Mouse (Mus musculus): ENCODE results near the gene Gm20662. TPM values are rescaled to one million over a fixed set of nuclear protein-coding genes. Genes with fewer than 3 reads are reported as not detected.

Gm20662 gene
- polyA plus RNA-seq, 1 experiment from 2014 or later = 0.98 TPM

DNA sequence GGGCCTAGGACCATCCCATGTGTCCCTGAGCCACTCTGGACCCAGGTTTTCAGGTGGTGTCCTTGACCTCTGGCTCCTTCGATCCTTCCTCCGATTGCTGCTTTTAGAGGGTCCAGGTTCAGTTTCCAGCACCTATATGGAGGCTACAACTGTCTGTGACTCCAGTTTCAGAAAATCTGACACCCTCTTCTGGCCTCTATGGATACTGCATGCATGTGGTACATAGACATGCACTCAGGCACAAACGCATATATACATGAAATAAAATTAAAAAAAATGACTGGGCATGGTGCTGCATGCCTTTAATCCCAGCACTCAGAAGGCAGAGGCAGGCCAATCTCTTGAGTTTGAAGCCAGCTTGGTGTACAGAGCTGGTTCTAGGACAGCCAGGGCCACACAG lies 31.7 kb downstream of the Gm20662 start:
- Histone ChIP-seq H3K27ac (replicated peaks) (no peak overlapping the region), H3K9ac (replicated peaks) (no peak overlapping the region), H3K36me3 (peaks cover 61% of the 10 kb centered on the region), H3K4me2 (replicated peaks) (no peak overlapping the region), H3K4me1 (no peaks in the 10 kb centered on the region), H3K4me3 (no peak overlapping the region), H3K9me3 (no peaks in the 10 kb centered on the region), H3K27me3 (no peaks in the 10 kb centered on the region)
- ATAC-seq (ENCODE audit: low FRiP score, low read depth) = no peak
- 98% methylated on average over 3 of the region's 3 CpGs for WGBS

DNA sequence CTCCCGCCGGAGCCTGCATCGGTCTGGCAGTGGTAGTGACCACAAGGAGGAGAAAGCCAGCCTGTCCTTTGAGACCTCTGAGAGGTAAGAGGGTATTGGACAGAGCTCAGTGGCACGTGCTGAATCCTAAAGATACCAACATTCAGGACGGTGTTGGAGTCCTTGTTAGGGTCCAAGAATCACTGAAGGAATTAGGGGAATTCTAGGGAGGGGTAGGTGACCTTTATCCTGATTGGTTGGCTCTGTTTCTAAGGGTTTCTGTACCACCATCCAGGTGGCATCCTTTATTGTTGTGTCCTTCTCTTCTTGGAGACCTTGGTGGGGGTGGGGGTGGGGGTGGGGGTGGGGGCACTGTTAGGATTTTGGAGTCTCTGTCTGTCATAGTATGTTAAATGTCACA lies 36.0 kb downstream of the Gm20662 start:
- WGBS = 91% methylated on average over 5 of the region's 5 CpGs
- H3K27me3 ChIP-seq = no peaks in the 10 kb centered on the region
- H3K4me2 ChIP-seq (replicated peaks) = no peak overlapping the region
- ATAC-seq (ENCODE audit: low FRiP score, low read depth) = no peak
- H3K9me3 ChIP-seq = no peaks in the 10 kb centered on the region
- no peaks in the 10 kb centered on the region for H3K4me1 ChIP-seq
- H3K9ac ChIP-seq (replicated peaks) = no peak overlapping the region
- H3K27ac ChIP-seq (replicated peaks) = no peak overlapping the region
- no peak overlapping the region for H3K4me3 ChIP-seq
- H3K36me3 ChIP-seq = peaks cover 66% of the 10 kb centered on the region

DNA sequence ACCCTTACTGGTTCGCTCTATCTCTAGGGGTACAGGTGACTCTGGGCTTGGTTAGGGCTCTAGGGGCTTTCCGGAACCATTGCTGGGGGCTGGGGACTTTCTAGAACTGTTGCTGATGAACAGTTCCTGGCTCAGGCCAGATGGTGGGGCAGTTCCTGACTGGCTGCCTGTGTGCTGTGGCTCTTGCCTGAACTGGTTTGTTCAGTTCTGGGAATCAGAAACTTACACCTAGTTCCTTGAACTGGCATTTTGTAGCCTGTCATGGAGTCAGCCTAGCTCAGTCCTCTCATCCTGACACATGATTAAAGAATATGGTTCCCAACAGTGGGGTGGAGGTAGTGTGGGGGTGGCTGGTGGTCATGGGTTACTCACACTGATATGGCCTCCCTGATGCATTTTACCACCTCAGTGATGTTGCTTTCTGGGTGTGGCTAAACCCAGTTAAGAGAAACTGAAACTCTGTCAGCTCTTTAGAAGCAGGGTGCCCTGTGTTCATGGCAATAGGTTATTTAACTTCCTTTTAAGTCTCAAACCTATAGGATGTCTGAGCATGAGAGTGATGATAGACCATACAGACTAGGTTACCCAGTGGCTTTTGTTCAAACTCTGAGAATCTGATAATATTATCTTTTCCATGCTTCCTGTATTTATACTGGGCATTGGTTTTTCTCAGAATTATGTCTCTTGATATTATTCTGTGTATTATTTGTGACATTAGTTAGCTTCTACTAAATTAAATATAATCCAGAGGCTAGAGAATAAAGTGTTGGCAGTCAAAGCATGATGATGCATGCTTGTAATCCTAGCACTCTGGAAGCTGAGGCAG lies 39.4 kb downstream of the Gm20662 start:
- ATAC-seq (ENCODE audit: low FRiP score, low read depth) = no peak
- no peaks in the 10 kb centered on the region for H3K27me3 ChIP-seq
- H3K4me1 ChIP-seq = no peaks in the 10 kb centered on the region
- H3K36me3 ChIP-seq = peaks cover 68% of the 10 kb centered on the region
- H3K9ac ChIP-seq (replicated peaks) = no peak overlapping the region
- no peak overlapping the region for H3K27ac ChIP-seq (replicated peaks)
- 98% methylated on average over 2 of the region's 2 CpGs for WGBS
- no peaks in the 10 kb centered on the region for H3K9me3 ChIP-seq
- no peak overlapping the region for H3K4me2 ChIP-seq (replicated peaks)
- no peak overlapping the region for H3K4me3 ChIP-seq

DNA sequence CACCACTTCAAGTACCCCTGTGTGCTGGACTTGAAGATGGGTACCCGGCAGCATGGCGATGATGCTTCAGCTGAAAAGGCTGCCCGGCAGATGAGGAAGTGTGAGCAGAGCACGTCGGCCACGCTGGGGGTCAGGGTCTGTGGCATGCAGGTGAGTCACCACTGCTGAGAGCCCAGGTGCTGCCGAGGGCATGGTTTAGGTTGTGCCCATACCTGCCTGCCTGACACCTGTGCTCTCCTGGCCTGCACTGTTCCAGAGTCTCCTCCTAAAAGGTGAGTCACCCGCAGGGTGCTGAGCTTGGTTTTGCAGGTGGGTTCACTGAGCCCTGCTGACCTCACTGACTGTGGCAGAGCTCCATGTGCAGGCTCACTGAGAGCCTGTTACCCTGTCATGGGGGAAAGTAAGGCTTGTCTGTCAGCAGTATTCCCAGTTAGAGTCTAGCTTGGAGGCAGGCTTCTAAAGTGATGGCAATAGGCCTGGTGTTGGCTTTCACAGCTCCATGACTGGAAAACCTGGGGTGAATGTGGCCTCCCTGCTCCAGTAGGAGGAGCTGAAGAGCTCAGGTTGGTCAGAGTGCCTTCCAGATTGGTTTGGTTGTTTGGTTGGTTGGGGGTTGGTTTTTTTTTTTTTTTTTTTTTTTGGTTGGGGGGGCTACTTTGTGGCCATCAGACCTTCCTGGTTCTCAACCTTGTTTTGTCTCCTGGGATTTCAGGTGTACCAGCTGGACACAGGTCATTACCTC lies 48.8 kb downstream of the Gm20662 start:
- no peaks in the 10 kb centered on the region for H3K9me3 ChIP-seq
- H3K27me3 ChIP-seq = no peaks in the 10 kb centered on the region
- no peak overlapping the region for H3K9ac ChIP-seq (replicated peaks)
- peaks cover 17% of the 10 kb centered on the region for H3K4me1 ChIP-seq
- 98% methylated on average over 8 of the region's 8 CpGs for WGBS
- H3K4me2 ChIP-seq (replicated peaks) = no peak overlapping the region
- ATAC-seq (ENCODE audit: low FRiP score, low read depth) = no peak
- no peak overlapping the region for H3K27ac ChIP-seq (replicated peaks)
- no peak overlapping the region for H3K4me3 ChIP-seq
- H3K36me3 ChIP-seq = peaks cover 61% of the 10 kb centered on the region

DNA sequence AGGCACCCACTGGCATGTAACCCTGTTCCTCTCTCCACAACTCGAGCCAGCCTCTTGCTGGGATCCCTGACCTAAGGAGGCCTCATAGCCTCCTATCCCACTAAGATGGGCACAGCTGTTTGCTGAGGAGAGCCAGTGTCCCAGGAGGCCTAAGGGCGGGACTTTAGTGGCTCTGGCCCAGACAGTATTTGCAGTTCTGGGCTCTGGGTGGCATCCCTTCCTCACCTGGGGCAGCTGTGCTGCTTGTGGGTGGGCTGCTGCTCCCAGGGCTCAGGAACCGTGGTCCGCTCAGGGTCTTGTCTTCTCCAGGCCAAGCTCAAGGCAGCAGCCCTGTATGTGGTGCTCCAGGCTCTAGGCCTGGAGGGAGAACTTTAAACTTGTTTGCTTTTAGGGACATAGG lies 50.4 kb downstream of the Gm20662 start:
- Histone ChIP-seq H3K9ac (replicated peaks) (no peak overlapping the region), H3K27me3 (no peaks in the 10 kb centered on the region), H3K4me3 (no peak overlapping the region), H3K4me1 (peaks cover 19% of the 10 kb centered on the region), H3K9me3 (no peaks in the 10 kb centered on the region), H3K27ac (replicated peaks) (no peak overlapping the region), H3K36me3 (peaks cover 59% of the 10 kb centered on the region), H3K4me2 (replicated peaks) (no peak overlapping the region)
- no peak for ATAC-seq (ENCODE audit: low FRiP score, low read depth)
- WGBS = 91% methylated on average over 4 of the region's 4 CpGs

DNA sequence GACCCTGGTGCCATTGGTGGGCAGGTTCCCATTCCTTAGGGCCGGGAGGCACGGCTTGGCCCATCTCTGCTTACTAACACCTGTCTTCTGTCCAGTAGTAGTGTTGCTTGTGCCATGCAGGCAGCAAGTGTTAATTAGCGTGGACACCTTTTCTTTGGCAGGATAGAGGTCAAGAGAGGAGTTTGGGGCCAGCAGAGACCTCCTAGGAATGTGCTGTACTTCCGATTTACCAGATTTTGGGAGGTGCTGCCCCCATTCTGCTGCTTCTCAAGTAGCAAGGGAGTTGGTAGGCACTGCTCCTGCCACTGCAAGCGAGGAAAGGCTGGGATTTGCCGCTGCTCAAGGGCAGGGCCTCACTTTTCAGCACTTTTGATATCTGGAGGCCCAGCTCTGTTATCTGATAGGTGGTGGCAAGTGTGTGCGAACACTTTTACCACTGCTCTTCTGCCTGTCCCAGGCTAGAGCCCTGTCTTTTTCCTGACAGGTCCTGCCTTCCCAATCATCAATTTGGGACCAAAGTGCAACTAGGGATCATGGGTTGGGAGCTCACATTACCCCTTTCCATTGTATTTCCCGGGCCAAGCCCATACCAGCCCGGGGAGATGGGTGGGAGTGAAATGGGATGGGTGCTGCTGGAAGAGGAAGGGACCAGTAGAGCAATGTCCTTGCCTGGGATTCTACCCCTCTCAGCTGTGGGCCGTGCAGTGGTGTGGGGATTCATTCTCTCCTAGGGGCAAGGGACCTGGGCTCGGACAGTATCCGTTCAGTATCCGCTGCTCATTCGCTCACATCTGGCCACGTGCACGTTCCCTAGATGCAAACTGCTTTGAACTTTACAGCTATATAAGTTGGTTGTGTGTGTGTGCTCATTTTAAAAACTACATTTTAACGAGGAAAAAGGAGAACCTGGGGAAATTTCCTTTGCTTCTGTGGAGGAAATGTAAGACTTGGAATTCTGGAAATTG lies 51.7 kb downstream of the Gm20662 start:
- H3K9me3 ChIP-seq = no peaks in the 10 kb centered on the region
- no peaks in the 10 kb centered on the region for H3K27me3 ChIP-seq
- no peak for ATAC-seq (ENCODE audit: low FRiP score, low read depth)
- peak overlapping the region; percentile 75 for H3K27ac ChIP-seq (replicated peaks)
- H3K36me3 ChIP-seq = peaks cover 56% of the 10 kb centered on the region
- peaks cover 19% of the 10 kb centered on the region for H3K4me1 ChIP-seq
- peak overlapping the region; percentile 98 for H3K4me2 ChIP-seq (replicated peaks)
- 47% methylated on average over 17 of the region's 17 CpGs for WGBS
- peak overlapping the region; percentile 72 for H3K9ac ChIP-seq (replicated peaks)
- peak overlapping the region; percentile 72 for H3K4me3 ChIP-seq

DNA sequence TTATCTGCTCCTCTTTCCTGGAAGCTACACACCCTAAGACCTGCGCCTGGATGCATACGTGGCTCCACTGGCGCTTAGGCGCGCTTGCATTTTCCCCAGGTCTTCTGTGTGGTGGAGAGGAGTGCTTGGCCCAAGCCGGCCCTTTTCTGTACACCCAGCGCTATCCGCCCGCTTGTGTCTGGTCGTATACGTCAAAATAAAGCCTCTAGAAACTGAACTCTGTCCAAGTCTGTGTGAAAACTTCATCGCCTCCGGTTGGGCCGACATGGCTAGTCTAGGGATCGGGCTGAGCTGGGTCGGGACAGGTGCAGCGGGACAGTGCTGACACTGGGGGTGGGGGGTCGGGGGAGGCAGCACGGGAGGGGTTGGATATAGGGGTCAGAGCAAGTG lies 52.4 kb downstream of the Gm20662 start:
- Histone ChIP-seq H3K4me2 (replicated peaks) (peak overlapping the region; percentile 98), H3K36me3 (peaks cover 54% of the 10 kb centered on the region), H3K9ac (replicated peaks) (peak overlapping the region; percentile 72), H3K9me3 (no peaks in the 10 kb centered on the region), H3K4me3 (peak overlapping the region; percentile 72), H3K4me1 (peaks cover 24% of the 10 kb centered on the region), H3K27me3 (no peaks in the 10 kb centered on the region), H3K27ac (replicated peaks) (peak overlapping the region; percentile 75)
- ATAC-seq (ENCODE audit: low FRiP score, low read depth) = peak; percentile 59
- under 1% methylated on average over 17 of the region's 19 CpGs for WGBS

DNA sequence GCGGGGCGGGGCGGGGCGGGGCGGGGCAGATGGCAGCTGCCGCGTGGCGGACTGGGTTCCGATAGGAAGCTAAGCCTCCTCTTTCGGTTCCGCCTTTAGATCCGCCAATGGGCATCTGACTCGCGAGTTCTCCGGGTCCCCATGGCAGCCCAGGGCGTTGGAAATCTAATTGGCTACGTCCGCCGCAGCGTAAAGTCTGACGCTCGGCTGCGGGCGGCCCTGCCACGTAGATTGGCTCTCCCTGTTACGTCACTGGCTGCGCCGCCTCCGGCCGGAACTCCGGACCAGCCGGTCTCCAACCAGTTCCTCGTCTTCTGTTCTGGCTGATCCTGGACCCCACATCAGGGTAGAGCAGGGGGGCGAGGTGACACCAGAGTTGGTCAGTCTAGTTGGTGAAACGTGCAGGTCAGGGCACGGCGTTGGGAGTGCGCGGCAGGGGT lies 52.9 kb downstream of the Gm20662 start, which contains the start of gene Gmppb:
Gene Gmppb (plus strand): TSS at position 227 of the 440 bp plus-strand sequence.
- peaks cover 24% of the 10 kb centered on the region for H3K4me1 ChIP-seq
- H3K4me2 ChIP-seq (replicated peaks) = peak within 1 kb of the TSS; percentile 98
- peaks cover 58% of the 10 kb centered on the region for H3K36me3 ChIP-seq
- peak within 1 kb of the TSS; percentile 75 for H3K27ac ChIP-seq (replicated peaks)
- peak within 1 kb of the TSS; percentile 72 for H3K4me3 ChIP-seq
- H3K9me3 ChIP-seq = no peaks in the 10 kb centered on the region
- peak within 1 kb of the TSS; percentile 72 for H3K9ac ChIP-seq (replicated peaks)
- WGBS = 0% methylated on average over 38 of the region's 39 CpGs
- no peaks in the 10 kb centered on the region for H3K27me3 ChIP-seq
- ATAC-seq (ENCODE audit: low FRiP score, low read depth) = peak; percentile 94

DNA sequence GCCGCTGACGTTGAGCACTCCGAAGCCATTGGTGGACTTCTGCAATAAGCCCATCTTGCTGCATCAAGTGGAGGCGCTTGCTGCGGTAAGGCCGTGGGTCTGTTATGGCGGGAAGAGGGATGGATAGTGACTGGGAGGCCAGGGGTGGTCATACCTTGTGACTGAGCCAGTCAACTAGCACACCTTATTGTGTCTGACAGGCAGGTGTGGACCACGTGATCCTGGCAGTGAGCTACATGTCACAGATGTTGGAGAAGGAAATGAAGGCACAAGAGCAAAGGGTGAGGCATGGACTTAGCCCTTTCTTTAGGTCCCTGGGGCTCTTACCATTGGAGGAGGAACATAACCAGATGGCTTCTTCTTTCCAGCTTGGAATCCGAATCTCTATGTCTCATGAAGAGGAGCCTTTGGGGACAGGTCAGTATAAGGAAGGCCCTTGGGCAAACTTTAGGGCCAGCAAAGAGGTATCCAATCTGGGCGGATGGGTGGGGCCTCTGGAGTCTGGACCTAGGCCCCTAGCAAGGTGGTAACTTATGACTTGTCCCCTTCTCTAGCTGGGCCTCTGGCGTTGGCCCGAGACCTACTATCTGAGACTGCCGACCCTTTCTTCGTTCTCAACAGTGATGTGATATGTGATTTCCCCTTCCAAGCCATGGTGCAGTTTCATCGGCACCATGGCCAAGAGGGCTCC lies 53.6 kb downstream of the Gm20662 start:
- H3K36me3 ChIP-seq = peaks cover 61% of the 10 kb centered on the region
- WGBS = 44% methylated on average over 15 of the region's 15 CpGs

DNA sequence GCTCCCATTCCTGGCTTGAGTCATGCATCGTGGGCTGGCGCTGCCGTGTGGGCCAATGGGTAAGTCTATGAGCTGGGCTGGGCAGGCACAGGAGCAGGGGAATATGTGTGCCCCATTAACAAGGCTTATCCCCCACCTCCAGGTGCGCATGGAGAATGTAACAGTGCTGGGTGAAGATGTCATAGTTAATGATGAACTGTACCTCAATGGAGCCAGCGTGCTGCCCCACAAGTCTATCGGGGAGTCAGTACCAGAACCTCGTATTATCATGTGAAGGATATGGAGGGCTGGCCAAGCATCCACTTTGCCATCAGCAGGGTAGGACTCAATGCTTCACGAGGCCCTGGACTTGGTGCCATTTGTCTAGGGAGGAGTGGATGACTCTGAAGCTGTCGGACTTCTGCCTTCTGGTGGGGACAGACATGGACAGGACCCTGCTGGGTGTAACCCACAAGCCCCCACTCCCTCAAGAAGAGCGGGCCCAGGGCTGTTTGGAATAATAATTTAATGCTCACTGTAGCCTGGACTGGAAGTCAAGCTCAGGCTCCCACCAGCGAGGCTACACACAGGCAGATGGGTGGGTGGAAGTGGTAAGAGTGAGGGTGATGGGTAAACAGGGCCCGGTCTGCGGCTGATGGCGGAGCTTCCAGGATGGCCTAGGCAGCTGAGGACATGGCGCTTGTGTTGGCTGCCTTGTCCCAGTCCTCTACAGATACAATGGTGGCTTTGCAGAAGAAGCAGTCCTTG lies 55.2 kb downstream of the Gm20662 start:
- 94% methylated on average over 15 of the region's 15 CpGs for whole genome bisulfite sequencing

More for the DNA sequence above, 53.6 kb downstream of the Gm20662 start:
- Histone ChIP-seq H3K27ac (replicated peaks) (peak overlapping the region; percentile 66), H3K4me1 (peaks cover 24% of the 10 kb centered on the region), H3K9me3 (no peaks in the 10 kb centered on the region), H3K9ac (replicated peaks) (peak overlapping the region; percentile 72), H3K4me3 (peak overlapping the region; percentile 72), H3K4me2 (replicated peaks) (peak overlapping the region; percentile 98), H3K27me3 (no peaks in the 10 kb centered on the region)
- ATAC-seq (ENCODE audit: low FRiP score, low read depth) = peak; percentile 14

DNA sequence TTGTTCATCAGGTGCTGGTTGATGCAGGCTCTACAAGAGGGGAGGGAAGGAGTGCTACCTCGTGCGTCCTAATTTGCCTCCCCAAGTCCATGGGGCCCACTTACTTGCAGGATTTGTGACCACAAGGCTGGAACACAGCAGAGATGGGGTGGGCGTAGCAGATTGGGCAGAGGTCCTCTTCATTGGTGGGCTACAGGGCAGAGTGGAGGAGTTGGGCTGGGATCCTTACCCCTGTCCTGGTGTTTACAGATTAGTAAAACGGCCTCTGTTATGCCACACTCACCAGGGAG lies 55.7 kb downstream of the Gm20662 start:
- Histone ChIP-seq H3K9me3 (no peaks in the 10 kb centered on the region), H3K4me2 (replicated peaks) (no peak overlapping the region), H3K4me1 (peaks cover 24% of the 10 kb centered on the region), H3K27ac (replicated peaks) (no peak overlapping the region), H3K4me3 (no peak overlapping the region), H3K27me3 (no peaks in the 10 kb centered on the region), H3K36me3 (peaks cover 61% of the 10 kb centered on the region), H3K9ac (replicated peaks) (no peak overlapping the region)
- 81% methylated on average over 4 of the region's 4 CpGs for WGBS
- ATAC-seq (ENCODE audit: low FRiP score, low read depth) = no peak

More for the DNA sequence above, 55.2 kb downstream of the Gm20662 start:
- H3K27ac ChIP-seq (replicated peaks) = no peak overlapping the region
- H3K9ac ChIP-seq (replicated peaks) = no peak overlapping the region
- H3K27me3 ChIP-seq = no peaks in the 10 kb centered on the region
- no peak for ATAC-seq (ENCODE audit: low FRiP score, low read depth)
- H3K36me3 ChIP-seq = peaks cover 62% of the 10 kb centered on the region
- H3K4me3 ChIP-seq = no peak overlapping the region
- no peaks in the 10 kb centered on the region for H3K9me3 ChIP-seq
- H3K4me1 ChIP-seq = peaks cover 24% of the 10 kb centered on the region
- no peak overlapping the region for H3K4me2 ChIP-seq (replicated peaks)

Data from midbrain, embryonic 12.5 days (tissue).